Mouse (Mus musculus) heart, postnatal 0 days (tissue): ENCODE results near the gene Vmn1r1. TPM values are rescaled to one million over a fixed set of nuclear protein-coding genes. Genes with fewer than 3 reads are reported as not detected.

Experiments
- ATAC-seq: fragments of 200-750 bp; cut with Nextera tagmentation; 2 replicates; pipeline ENCODE4 v1.8.0; 2017; ENCODE audit warnings: low read depth, moderate number of reproducible peaks, moderate library complexity; ENCODE audit not compliant: insufficient read depth
- DNase-seq: peaks from one replicate; pipeline ENCODE4 v3.0.0-alpha.2; 2016; ENCODE audit warnings: low spot score
- H3K27ac ChIP-seq: fragments of 300-500 bp; sonication (generic); 2 replicates; pipeline ENCODE4 v1.5.1; 2014; ENCODE audit warnings: low read depth, mild to moderate bottlenecking
- H3K27me3 ChIP-seq: fragments of 300-500 bp; sonication (generic); 2 replicates; pipeline ENCODE4 v1.6.1; 2014; ENCODE audit warnings: low read length, mixed read lengths; ENCODE audit not compliant: control insufficient read depth, insufficient read depth
- H3K36me3 ChIP-seq: fragments of 300-500 bp; sonication (generic); replicated peaks from 2 replicates; pipeline ENCODE4 v1.6.1; 2014; ENCODE audit warnings: low read length, mixed read lengths; ENCODE audit not compliant: control insufficient read depth, insufficient read depth
- H3K4me1 ChIP-seq: fragments of 300-500 bp; sonication (generic); 2 replicates; pipeline ENCODE4 v1.6.1; 2014; ENCODE audit warnings: antibody characterized with exemption; ENCODE audit not compliant: control insufficient read depth, insufficient read depth
- H3K4me2 ChIP-seq: fragments of 300-500 bp; sonication (generic); 2 replicates; pipeline ENCODE4 v1.6.1; 2014; ENCODE audit warnings: low read depth, mild to moderate bottlenecking, low read length, moderate library complexity
- H3K4me3 ChIP-seq: fragments of 300-500 bp; sonication (generic); 2 replicates; pipeline ENCODE4 v1.5.1; 2014; ENCODE audit warnings: low read depth, low read length
- H3K9ac ChIP-seq: fragments of 300-500 bp; sonication (generic); replicated peaks from 2 replicates; pipeline ENCODE4 v1.6.1; 2014; ENCODE audit warnings: low read depth, low read length, mixed read lengths
- H3K9me3 ChIP-seq: fragments of 300-500 bp; sonication (generic); replicated peaks from 2 replicates; pipeline ENCODE4 v1.6.1; 2016; ENCODE audit warnings: low read length; ENCODE audit not compliant: control insufficient read depth
- CTCF ChIP-seq: IDR thresholded peaks from 2 replicates; pipeline ENCODE4 v1.5.1; 2016; ENCODE audit warnings: antibody characterized with exemption, control low read depth, low read depth
- EP300 ChIP-seq: IDR thresholded peaks from 2 replicates; pipeline ENCODE4 v1.6.1; 2016; ENCODE audit warnings: antibody characterized with exemption, low read depth
- WGBS: fragments of 180-500 bp; shearing (Covaris S2); extraction: QIAGEN DNeasy Blood & Tissue Kit; methylation state at CpG from one replicate; pipeline ENCODE4 v1.1.7; 2014; 5-methylcytosine and 5-hydroxymethylcytosine counted together
- polyA plus RNA-seq: library from polyadenylated mRNA; unstranded; fragments of >200 nt; fragmentation: Nextera tagmentation; extraction: Ambion mirVana; gene quantifications from 2 replicates; pipeline ENCODE4 v1.2.1, GENCODE M21; 2015
- total RNA-seq: library from RNA; depleted of rRNA; stranded (reverse); fragments of >200 nt; gene quantifications from 2 replicates; pipeline ENCODE4 v1.2.3, GENCODE M21; 2014; ENCODE audit warnings: low replicate concordance

The Vmn1r1 gene
- total and polyA plus RNA-seq, 2 experiments from 2014 or later: not detected

- H3K9ac ChIP-seq: no peak overlapping the region
- DNase-seq (no peak), ATAC-seq (no peak)
- no peaks in the 10 kb centered on the region for H3K9me3 ChIP-seq
- WGBS: 81% methylated on average over 3 of the region's 3 CpGs
- no peaks in the 10 kb centered on the region for H3K27me3 ChIP-seq
- H3K4me2 ChIP-seq: no peak overlapping the region
- H3K4me1 ChIP-seq: no peaks in the 10 kb centered on the region
- TF ChIP-seq EP300 (no peak), CTCF (no peak)
- no peak overlapping the region for H3K4me3 ChIP-seq
- H3K36me3 ChIP-seq: no peaks in the 10 kb centered on the region
- no peak overlapping the region for H3K27ac ChIP-seq
Observed at GRCm38 (mm10) chr1:182159575-182159974, 4.7 kb downstream of the Vmn1r1 start.

DNA sequence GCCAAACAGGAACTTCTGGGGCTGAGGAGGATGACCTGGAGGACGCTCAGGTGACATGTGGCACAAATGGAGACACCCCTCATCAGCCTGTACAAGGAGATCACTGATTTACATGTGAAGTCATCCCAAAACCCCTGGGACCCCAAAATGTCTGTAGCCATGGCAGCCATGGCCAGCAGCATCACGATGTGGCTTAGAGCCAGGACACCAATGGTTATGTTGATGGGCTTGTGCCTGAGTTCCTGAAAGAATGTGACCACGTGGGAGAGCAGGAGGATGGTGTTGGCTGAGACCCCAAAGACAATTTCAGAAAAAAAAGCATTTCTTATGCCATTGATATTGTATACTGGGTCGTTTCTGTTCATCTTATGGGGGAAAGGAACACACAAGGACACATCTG, 6.6 kb downstream of the Vmn1r1 start:
- Histone ChIP-seq H3K27me3 (no peaks in the 10 kb centered on the region), H3K4me3 (no peak overlapping the region), H3K4me1 (no peaks in the 10 kb centered on the region), H3K9ac (no peak overlapping the region), H3K9me3 (no peaks in the 10 kb centered on the region), H3K4me2 (no peak overlapping the region), H3K27ac (no peak overlapping the region), H3K36me3 (no peaks in the 10 kb centered on the region)
- ATAC-seq (no peak), DNase-seq (no peak)
- 53% methylated on average over 4 of the region's 4 CpGs for WGBS
- TF ChIP-seq CTCF (no peak), EP300 (no peak)

- WGBS: 93% methylated on average over 2 of the region's 2 CpGs
- TF ChIP-seq EP300: no peak
- peak; percentile 54 for TF ChIP-seq CTCF
Observed at GRCm38 (mm10) chr1:182149966-182150365, 14.3 kb downstream of the Vmn1r1 start.

GRCm38 (mm10) chr1:182148864-182149514, 15.3 kb downstream of the Vmn1r1 start:
- Histone ChIP-seq H3K4me2 (no peak overlapping the region), H3K27me3 (no peaks in the 10 kb centered on the region), H3K9ac (no peak overlapping the region), H3K27ac (peak overlapping the region; percentile 33), H3K36me3 (no peaks in the 10 kb centered on the region), H3K4me1 (peaks cover 7% of the 10 kb centered on the region; the same call in 1 of the 2 replicates), H3K9me3 (0 out of 2 replicates have a peak, but pooled peaks cover 3% of the 10 kb centered on the region), H3K4me3 (no peak overlapping the region)
- DNase-seq (peak; percentile 67), ATAC-seq (peak; percentile 90)
- WGBS: 12% methylated on average over 7 of the region's 7 CpGs
- no peak for TF ChIP-seq CTCF
- TF ChIP-seq EP300: peak; percentile 71

More at GRCm38 (mm10) chr1:182149966-182150365, 14.3 kb downstream of the Vmn1r1 start:
- DNase-seq: no peak
- H3K9ac ChIP-seq: no peak overlapping the region
- no peaks in the 10 kb centered on the region for H3K27me3 ChIP-seq
- no peak for ATAC-seq
- H3K27ac ChIP-seq: no peak overlapping the region
- H3K4me2 ChIP-seq: no peak overlapping the region
- H3K4me3 ChIP-seq: no peak overlapping the region
- H3K4me1 ChIP-seq: peaks cover 7% of the 10 kb centered on the region; the same call in 1 of the 2 replicates
- no peaks in the 10 kb centered on the region for H3K36me3 ChIP-seq
- 0 out of 2 replicates have a peak, but pooled peaks cover 3% of the 10 kb centered on the region for H3K9me3 ChIP-seq

DNA sequence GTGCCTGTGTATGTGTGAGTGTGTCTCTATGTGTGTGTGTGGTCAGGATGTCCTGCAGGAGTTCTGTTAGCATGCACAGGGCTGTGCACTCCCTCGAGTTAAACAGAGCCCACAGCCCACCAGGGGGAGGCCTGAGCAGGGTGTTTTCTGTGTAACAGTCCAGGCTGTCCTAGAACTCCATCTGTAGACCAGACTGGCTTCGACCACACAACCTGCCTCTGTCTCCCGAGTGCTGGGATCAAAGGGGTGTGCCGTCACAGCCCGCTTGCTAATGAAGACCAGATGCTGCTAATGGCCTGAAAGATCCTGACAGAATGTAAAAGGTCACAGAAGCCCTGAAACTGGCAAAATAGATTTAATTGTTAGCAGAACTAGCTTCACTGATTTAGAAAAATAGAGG, 18.7 kb downstream of the Vmn1r1 start:
- Histone ChIP-seq H3K36me3 (no peaks in the 10 kb centered on the region), H3K4me1 (peaks cover 7% of the 10 kb centered on the region; the same call in 1 of the 2 replicates), H3K27me3 (no peaks in the 10 kb centered on the region), H3K4me3 (no peak overlapping the region), H3K9ac (no peak overlapping the region), H3K27ac (no peak overlapping the region), H3K4me2 (no peak overlapping the region), H3K9me3 (0 out of 2 replicates have a peak, but pooled peaks cover 3% of the 10 kb centered on the region)
- WGBS: 70% methylated on average over 5 of the region's 5 CpGs
- ATAC-seq (no peak), DNase-seq (no peak)
- TF ChIP-seq CTCF (no peak), EP300 (no peak)
